Mouse (Mus musculus): ENCODE measurements at regions not wholly inside any gene's neighbourhood (a gene's known extent, or its start where the extent isn't known, plus 50 kb on each side); places are given as distances from the start of the nearest gene placed in this dataset.

DNA sequence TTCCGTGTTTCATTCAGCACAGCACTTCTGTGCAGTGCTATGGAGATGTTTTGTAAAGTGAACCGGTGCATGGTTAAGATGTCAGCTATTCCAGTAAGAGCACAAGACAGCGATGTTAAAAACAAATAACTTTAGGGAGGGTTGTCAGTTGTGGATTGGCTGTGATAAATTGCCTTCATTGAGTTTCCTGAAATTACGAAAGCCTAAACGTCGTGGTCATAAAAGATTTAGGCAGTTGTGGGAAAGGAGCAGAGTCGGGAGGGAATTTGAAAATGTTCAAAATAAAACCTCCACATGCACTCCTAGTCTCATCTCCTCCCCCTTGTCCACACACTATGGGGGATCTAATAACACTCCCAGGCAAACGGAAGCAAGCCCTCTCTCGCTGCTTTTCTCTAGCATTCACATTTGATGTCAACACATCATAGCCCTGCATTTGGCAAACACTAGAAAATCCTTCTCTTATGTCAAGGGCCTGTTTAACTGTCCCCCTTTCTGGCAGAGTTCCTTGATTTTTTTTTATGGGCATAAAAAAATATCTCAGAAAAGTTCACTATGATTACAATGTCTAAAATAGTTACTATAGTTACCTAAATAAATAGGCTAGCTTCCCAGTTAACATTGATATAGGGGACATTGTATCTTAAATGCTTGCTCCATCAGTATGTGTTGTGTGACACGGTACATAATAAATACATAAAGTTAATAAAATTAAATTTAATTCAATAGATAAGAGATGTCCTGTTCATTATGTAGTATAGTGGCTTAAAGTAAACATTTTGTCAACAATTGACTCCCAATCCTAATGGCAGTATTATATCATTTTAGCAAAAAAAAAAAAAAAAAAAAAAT lies 589.2 kb upstream of the Kif18a start:
- Histone ChIP-seq H3K9ac (no peak overlapping the region), H3K27me3 (no peaks in the 10 kb centered on the region), H3K4me3 (no peak overlapping the region), H3K9me3 (no peaks in the 10 kb centered on the region), H3K4me1 (no peaks in the 10 kb centered on the region; the same call in 1 of the 2 replicates), H3K4me2 (peak overlapping the region; percentile 10; the same call in 1 of the 2 replicates), H3K36me3 (no peaks in the 10 kb centered on the region), H3K27ac (no peak overlapping the region)
- ATAC-seq (ENCODE audit: borderline replicate concordance, extremely low read depth, low FRiP score, low TSS enrichment): peak; percentile 81
- WGBS: 29% methylated on average over 10 of the region's 10 CpGs

DNA sequence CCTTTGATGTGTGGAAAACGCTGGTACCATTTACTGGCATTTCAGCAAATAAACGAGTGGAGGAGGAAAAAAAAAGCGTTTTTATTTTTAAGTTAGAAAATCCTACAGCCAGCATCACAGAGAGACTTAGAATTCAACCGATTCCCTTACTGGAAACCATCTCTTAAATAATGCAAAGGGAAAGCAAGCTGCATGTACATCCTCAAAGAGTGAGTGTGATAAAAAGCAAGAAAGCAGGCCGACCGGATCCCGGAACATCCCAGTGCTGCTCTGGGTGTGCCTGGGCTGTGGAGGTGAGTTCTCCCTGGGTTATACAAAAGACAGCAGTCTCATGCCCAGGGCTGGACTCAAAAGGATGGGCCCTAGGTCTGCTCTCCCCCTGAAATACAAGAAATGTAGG lies 579.2 kb upstream of the Kif18a start:
- H3K27ac ChIP-seq: no peak overlapping the region
- no peaks in the 10 kb centered on the region for H3K36me3 ChIP-seq
- H3K9me3 ChIP-seq: no peaks in the 10 kb centered on the region
- WGBS: 59% methylated on average over 7 of the region's 7 CpGs
- no peaks in the 10 kb centered on the region for H3K4me1 ChIP-seq
- ATAC-seq (ENCODE audit: borderline replicate concordance, extremely low read depth, low FRiP score, low TSS enrichment): no peak
- no peak overlapping the region for H3K4me3 ChIP-seq
- H3K4me2 ChIP-seq: no peak overlapping the region
- no peaks in the 10 kb centered on the region for H3K27me3 ChIP-seq
- H3K9ac ChIP-seq: no peak overlapping the region

DNA sequence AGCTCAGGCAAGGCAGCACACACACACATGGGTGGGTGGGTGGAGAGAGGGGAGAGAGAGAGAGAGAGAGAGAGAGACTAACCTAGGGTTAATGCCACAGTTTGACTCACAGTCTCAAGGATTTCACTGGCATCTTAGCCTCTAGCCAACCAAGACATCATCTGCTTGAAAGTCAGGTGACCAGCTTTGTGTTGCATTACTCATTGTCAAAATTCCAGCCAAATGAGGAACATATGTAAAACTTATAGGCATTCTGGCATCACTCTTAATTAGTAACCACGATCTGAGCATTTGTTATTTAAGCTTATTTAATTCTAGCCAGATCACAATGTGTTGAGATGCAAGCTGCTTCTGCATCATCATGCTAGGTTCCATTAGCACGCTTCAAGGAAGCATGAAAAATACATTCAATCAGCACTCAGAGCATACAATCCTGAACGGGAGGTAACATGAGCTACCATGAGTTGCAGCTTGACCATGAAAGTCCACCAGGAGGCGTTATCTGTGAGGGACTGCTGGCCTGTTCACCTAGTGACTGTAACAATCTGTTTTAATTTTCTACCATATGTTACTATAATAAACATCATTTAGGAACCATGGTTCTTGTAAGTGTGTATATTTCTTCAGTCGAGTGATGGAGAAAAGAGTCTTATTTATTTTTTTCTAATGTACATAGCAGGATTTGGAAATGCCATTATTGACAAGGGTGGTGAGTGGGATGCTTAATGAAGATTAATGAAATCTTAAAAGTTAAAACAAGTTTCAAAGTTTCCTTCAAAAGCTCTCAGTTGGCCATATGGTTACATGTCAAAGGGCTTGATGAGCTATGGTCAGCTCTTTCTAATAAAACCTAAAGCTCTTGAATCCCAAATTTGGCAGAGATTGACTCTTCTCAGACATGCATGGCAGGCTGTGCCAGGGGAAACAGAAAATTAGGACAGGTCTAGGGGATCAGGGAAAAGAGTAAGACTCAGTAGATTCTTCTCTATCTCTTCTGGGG lies 572.4 kb upstream of the Kif18a start:
- H3K4me3 ChIP-seq: no peak overlapping the region
- H3K27ac ChIP-seq: no peak overlapping the region
- no peaks in the 10 kb centered on the region for H3K36me3 ChIP-seq
- H3K4me1 ChIP-seq: no peaks in the 10 kb centered on the region
- H3K9me3 ChIP-seq: no peaks in the 10 kb centered on the region
- H3K27me3 ChIP-seq: no peaks in the 10 kb centered on the region
- H3K4me2 ChIP-seq: no peak overlapping the region
- 78% methylated on average over 5 of the region's 5 CpGs for WGBS
- no peak overlapping the region for H3K9ac ChIP-seq
- no peak for ATAC-seq (ENCODE audit: borderline replicate concordance, extremely low read depth, low FRiP score, low TSS enrichment)

DNA sequence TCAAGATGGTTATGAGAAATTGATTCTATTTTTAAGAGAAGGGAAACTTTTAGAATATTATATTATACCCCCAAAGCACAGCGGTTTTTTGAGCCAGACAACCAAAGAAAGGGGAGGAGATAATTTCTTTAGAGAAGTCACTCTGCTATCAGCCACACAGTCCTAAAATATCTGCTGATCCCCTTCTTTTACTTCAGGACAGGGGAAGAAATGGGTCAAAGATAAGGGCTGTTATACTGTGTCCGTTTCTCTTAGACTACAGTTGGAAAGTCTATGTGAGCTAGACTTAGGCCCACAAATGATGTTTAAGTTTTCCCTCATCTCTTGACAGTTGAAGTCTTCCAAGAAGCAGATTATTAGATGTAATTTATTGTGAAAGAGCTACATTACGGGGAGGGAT lies 538.5 kb upstream of the Kif18a start:
- H3K4me1 ChIP-seq: no peaks in the 10 kb centered on the region
- no peak overlapping the region for H3K4me2 ChIP-seq
- no peak overlapping the region for H3K27ac ChIP-seq
- 77% methylated on average over 3 of the region's 3 CpGs for WGBS
- no peaks in the 10 kb centered on the region for H3K9me3 ChIP-seq
- H3K27me3 ChIP-seq: no peaks in the 10 kb centered on the region
- ATAC-seq (ENCODE audit: borderline replicate concordance, extremely low read depth, low FRiP score, low TSS enrichment): no peak
- no peak overlapping the region for H3K9ac ChIP-seq
- H3K36me3 ChIP-seq: no peaks in the 10 kb centered on the region
- H3K4me3 ChIP-seq: no peak overlapping the region

DNA sequence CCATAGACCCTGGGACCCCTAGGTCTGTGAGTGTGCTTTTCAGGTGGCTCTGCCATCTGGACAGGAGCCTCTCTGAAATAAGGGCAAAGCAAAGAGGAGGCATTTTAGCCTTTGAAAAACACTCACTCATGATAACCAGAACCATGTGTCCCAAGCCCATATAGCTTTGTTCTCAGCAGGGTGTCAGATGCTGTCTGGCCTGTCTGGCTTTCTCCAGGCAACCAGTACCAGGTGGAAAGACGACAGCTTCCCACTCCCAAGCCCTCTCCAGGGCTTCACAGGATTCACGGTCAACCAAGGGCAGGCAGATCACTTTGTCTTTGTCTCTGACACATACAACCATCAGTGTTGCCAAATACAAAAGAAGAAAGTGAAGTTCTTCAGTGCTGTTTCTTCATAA lies 537.0 kb upstream of the Kif18a start:
- no peak overlapping the region for H3K9ac ChIP-seq
- no peaks in the 10 kb centered on the region for H3K9me3 ChIP-seq
- 31% methylated on average over 2 of the region's 2 CpGs for WGBS
- ATAC-seq (ENCODE audit: borderline replicate concordance, extremely low read depth, low FRiP score, low TSS enrichment): no peak
- no peaks in the 10 kb centered on the region for H3K27me3 ChIP-seq
- no peak overlapping the region for H3K4me2 ChIP-seq
- H3K27ac ChIP-seq: no peak overlapping the region
- H3K4me3 ChIP-seq: no peak overlapping the region
- H3K4me1 ChIP-seq: no peaks in the 10 kb centered on the region
- no peaks in the 10 kb centered on the region for H3K36me3 ChIP-seq

DNA sequence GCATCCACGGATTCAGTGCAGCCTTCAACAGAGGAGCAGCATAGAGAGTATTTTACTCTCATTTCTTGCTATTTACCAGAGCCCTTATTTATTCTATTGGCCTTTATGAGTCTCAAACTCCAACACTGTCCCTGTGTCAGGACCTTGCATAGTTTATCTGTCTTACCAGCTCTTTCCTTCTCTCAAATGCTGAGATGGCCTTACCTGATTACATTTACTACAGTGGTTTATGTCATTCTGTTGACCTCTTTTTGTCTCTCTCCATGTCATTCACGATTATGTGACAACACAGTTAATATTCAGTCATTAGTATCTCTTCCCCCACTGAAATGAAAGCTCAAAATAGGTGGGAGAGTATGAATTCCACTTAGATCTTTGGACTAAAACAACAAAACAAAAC lies 535.7 kb upstream of the Kif18a start:
- 64% methylated on average over 2 of the region's 2 CpGs for WGBS
- no peak for ATAC-seq (ENCODE audit: borderline replicate concordance, extremely low read depth, low FRiP score, low TSS enrichment)
- H3K4me2 ChIP-seq: no peak overlapping the region
- H3K27ac ChIP-seq: no peak overlapping the region
- no peak overlapping the region for H3K9ac ChIP-seq
- H3K4me1 ChIP-seq: no peaks in the 10 kb centered on the region
- H3K27me3 ChIP-seq: no peaks in the 10 kb centered on the region
- H3K9me3 ChIP-seq: no peaks in the 10 kb centered on the region
- H3K4me3 ChIP-seq: no peak overlapping the region
- no peaks in the 10 kb centered on the region for H3K36me3 ChIP-seq

DNA sequence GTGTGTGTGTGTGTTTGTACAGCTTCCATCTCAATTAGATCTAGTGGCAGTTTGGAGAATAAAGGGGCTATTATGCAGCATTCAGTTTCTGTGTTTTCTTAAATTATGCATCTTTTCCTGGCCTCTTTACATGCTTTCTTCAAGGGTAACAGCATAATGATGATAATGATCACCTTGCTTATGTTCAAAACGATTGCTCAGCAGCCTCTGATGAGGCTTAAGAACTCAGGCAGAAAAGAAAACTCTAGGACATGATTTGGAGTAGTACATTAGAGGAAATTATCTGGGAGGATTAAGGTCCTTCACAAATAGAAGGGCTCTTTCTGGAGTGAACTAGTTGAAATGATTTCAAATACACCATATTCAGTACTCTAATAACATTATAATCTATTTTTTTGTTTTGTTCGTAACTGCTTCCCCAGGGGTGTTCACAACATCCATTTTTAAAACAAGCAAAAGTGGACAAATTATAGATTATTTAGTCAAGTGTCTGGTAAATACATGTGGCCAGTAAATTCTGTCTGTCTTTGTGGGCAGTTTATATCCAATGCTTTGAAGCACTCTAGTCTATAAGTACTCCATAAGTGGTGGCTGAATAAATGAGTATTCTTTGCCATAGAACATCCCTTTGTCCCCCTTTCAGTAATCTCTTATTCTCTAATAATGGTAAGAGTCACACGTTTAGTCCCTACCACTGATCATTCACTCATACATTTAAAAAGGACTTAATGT lies 526.9 kb upstream of the Kif18a start:
- no peak overlapping the region for H3K27ac ChIP-seq

DNA sequence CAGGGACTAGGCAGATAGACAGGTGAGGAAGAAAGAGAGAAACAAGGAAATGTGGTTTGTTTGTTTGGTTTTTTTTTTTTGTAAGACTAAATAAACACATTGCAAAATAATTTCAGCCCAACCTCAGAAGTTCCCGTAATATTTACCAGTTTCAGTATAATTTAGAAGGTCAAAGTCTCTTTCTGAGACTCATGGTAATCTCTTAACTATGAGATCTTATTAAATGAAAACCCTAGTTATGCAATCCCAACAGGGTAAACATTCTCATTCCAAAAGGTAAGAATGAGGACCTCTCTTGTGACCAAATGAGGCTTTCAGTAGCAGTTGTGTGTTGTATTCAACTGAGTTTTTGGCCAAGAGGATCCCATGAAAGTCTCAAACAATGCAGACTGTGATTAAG lies 524.7 kb upstream of the Kif18a start:
- ATAC-seq (ENCODE audit: borderline replicate concordance, extremely low read depth, low FRiP score, low TSS enrichment): no peak
- H3K27ac ChIP-seq: no peak overlapping the region
- no peaks in the 10 kb centered on the region for H3K9me3 ChIP-seq

More for the DNA sequence above, 526.9 kb upstream of the Kif18a start:
- no peaks in the 10 kb centered on the region for H3K36me3 ChIP-seq
- WGBS: 49% methylated on average over 3 of the region's 3 CpGs
- H3K4me2 ChIP-seq: no peak overlapping the region
- H3K27me3 ChIP-seq: no peaks in the 10 kb centered on the region
- H3K9ac ChIP-seq: no peak overlapping the region
- no peak overlapping the region for H3K4me3 ChIP-seq
- H3K4me1 ChIP-seq: no peaks in the 10 kb centered on the region
- ATAC-seq (ENCODE audit: borderline replicate concordance, extremely low read depth, low FRiP score, low TSS enrichment): no peak
- H3K9me3 ChIP-seq: no peaks in the 10 kb centered on the region

DNA sequence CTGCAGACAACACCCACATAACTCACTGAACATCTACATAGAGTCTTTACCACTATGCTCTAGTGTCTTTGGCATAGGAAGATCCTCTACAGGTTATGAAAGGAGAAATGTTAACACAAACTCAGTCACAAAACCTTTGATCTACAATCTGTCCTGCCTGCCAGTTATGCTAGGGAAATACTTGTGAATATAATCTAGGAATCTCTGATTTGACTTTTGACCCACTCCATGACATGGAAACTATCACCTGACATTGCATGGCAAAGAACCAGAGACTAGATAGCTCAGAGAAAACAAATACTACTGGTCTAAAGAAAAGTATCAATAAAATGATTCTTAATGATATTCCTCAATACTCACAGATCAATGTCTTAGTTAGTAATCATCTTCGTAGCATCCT lies 524.3 kb upstream of the Kif18a start:
- ATAC-seq (ENCODE audit: borderline replicate concordance, extremely low read depth, low FRiP score, low TSS enrichment): no peak
- no peak overlapping the region for H3K27ac ChIP-seq
- H3K9ac ChIP-seq: no peak overlapping the region
- H3K4me1 ChIP-seq: no peaks in the 10 kb centered on the region
- no peak overlapping the region for H3K4me3 ChIP-seq
- no peaks in the 10 kb centered on the region for H3K27me3 ChIP-seq
- WGBS: 88% methylated on average over 1 of the region's 1 CpGs
- H3K9me3 ChIP-seq: no peaks in the 10 kb centered on the region
- no peaks in the 10 kb centered on the region for H3K36me3 ChIP-seq
- no peak overlapping the region for H3K4me2 ChIP-seq

More for the DNA sequence above, 524.7 kb upstream of the Kif18a start:
- Histone ChIP-seq H3K4me2 (no peak overlapping the region), H3K4me3 (no peak overlapping the region), H3K4me1 (no peaks in the 10 kb centered on the region), H3K27me3 (no peaks in the 10 kb centered on the region), H3K9ac (no peak overlapping the region), H3K36me3 (no peaks in the 10 kb centered on the region)
- WGBS: 87% methylated on average over 1 of the region's 1 CpGs

DNA sequence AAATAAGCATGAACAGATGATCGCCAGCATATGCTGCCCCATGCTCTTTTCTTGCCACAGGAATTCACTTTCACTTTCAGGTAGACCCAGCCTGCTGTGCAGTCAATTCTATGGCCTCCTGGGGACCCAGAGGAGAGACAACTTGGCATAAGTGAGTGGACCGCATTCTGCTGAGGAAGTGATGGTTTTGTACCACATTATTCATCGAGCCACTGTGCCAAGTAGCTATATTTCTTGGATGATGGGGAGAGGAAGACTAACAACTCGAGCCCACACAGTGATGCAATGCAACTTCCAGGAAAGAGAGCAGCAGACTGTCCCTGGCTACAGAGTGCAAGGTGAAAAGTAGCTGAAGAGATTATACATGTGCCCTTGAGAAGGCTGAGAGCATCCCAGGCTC lies 515.8 kb upstream of the Kif18a start:
- ATAC-seq (ENCODE audit: borderline replicate concordance, extremely low read depth, low FRiP score, low TSS enrichment): no peak
- Histone ChIP-seq H3K4me2 (no peak overlapping the region), H3K9me3 (no peaks in the 10 kb centered on the region), H3K27ac (no peak overlapping the region), H3K4me1 (no peaks in the 10 kb centered on the region), H3K27me3 (no peaks in the 10 kb centered on the region), H3K4me3 (no peak overlapping the region), H3K9ac (no peak overlapping the region), H3K36me3 (no peaks in the 10 kb centered on the region)
- WGBS: 55% methylated on average over 4 of the region's 4 CpGs

DNA sequence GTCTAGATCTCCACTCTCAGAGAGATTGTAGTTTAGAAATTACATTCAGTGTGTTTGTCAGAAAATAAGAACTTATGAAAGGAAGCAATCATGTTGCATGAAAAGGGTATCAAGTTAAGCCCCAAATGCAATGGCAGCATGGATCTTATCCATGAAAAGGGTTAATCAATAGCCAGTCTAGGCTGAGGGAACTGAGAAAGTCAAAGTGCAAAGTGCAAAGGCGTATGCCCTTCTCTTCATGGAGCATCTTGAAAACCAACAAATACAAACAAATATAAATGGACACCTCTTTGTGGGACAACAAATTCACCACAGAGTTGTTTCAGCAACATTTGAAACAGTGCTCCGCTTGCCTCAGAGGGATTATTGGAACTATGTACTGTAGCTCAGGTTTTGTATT lies 514.1 kb upstream of the Kif18a start:
- Histone ChIP-seq H3K9ac (no peak overlapping the region), H3K9me3 (no peaks in the 10 kb centered on the region), H3K4me2 (no peak overlapping the region), H3K4me1 (no peaks in the 10 kb centered on the region), H3K36me3 (no peaks in the 10 kb centered on the region), H3K27ac (no peak overlapping the region), H3K27me3 (no peaks in the 10 kb centered on the region), H3K4me3 (no peak overlapping the region)
- WGBS: 81% methylated on average over 2 of the region's 2 CpGs
- no peak for ATAC-seq (ENCODE audit: borderline replicate concordance, extremely low read depth, low FRiP score, low TSS enrichment)

All from lung, embryonic 15.5 days (tissue).